In genomic region chr6:29352816-29353215, GRCm38 (mm10) we compare ENCODE assay signal across 26 mouse cellular contexts. TPM values are rescaled to one million over a fixed set of nuclear protein-coding genes. Genes with fewer than 3 reads are reported as not detected.
A peak's percentile ranks its signal among the peaks of the same experiment; 100 is the strongest.
DNase-seq lines count a peak whose midpoint lies in the region; ATAC-seq lines count a peak whose summit lies in the region.
"Had no signal": no experiment of that assay in that cellular context is flagged by ENCODE, and none has a peak within 500 bp of the region (broad histone marks: within the 10 kb centered on the region; RNA-seq: fewer than 3 reads in every experiment).

No protein-coding gene starts in this region.

- no peak for DNase-seq in frontal cortex, postnatal 14 days (ENCODE audit: low spot score in 2 of 2)
- DNase-seq in right cerebral cortex, postnatal 25 days: peak; percentile 7
- DNase-seq in right cerebral cortex, adult 18-20 months: no peak
- DNase-seq in liver, embryonic 11.5 days (ENCODE audit: low spot score): no peak
- no peak for DNase-seq in forebrain, embryonic 11.5 days (ENCODE audit: low spot score)
- no peak for DNase-seq in embryonic facial prominence, embryonic 10.5 days (ENCODE audit: low spot score)
- DNase-seq: adrenal gland, postnatal 10 days; cerebellum, adult 9-10 months; kidney, postnatal 10 days; midbrain, embryonic 14.5 days; thymus, postnatal 36 days had no signal

- peak; percentile 18; the same call in 1 of the 2 replicates for ATAC-seq in frontal cortex, adult (ENCODE audit: low TSS enrichment)
- ATAC-seq in liver, embryonic 11.5 days (replicated peaks; ENCODE audit: low FRiP score): peak; percentile 56
- peak; percentile 78 for ATAC-seq in megakaryocyte-erythroid progenitor cell, adult 5-6 weeks (replicated peaks; ENCODE audit: low FRiP score, low TSS enrichment, poor library complexity, severe bottlenecking)
- no peak for ATAC-seq in forebrain, embryonic 11.5 days (replicated peaks; ENCODE audit: low FRiP score)
- ATAC-seq: CD4-positive, CD25-positive, alpha-beta regulatory T cell, adult 4 months; forebrain, embryonic 15.5 days; intestine, embryonic 16.5 days had no signal

- H3K27ac ChIP-seq in liver, embryonic 11.5 days (ENCODE audit: low read depth, low read length): no peak overlapping the region
- H3K27ac ChIP-seq in forebrain, embryonic 11.5 days (ENCODE audit: low read depth, low read length): no peak overlapping the region
- no peak overlapping the region for H3K27ac ChIP-seq in embryonic facial prominence, embryonic 10.5 days (replicated peaks)
- H3K27ac ChIP-seq: embryonic facial prominence, embryonic 15.5 days; forebrain, embryonic 15.5 days; hindbrain, embryonic 15.5 days; left cerebral cortex, adult 2 months; limb, embryonic 10.5 days; lung, embryonic 15.5 days; neural tube, embryonic 15.5 days had no signal

- peak overlapping the region; percentile 16 for H3K4me2 ChIP-seq in liver, embryonic 11.5 days
- no peak overlapping the region for H3K4me2 ChIP-seq in forebrain, embryonic 11.5 days (ENCODE audit: low read depth, low read length, severe bottlenecking)
- H3K4me2 ChIP-seq: embryonic facial prominence, embryonic 15.5 days; forebrain, embryonic 15.5 days; hindbrain, embryonic 15.5 days; lung, embryonic 15.5 days; neural tube, embryonic 15.5 days had no signal

- WGBS in liver, embryonic 11.5 days: 20% methylated on average over 5 of the region's 5 CpGs
- 52% methylated on average over 5 of the region's 5 CpGs for WGBS in forebrain, embryonic 11.5 days
- WGBS in embryonic facial prominence, embryonic 10.5 days: 53% methylated on average over 5 of the region's 5 CpGs

- peaks cover 22% of the 10 kb centered on the region for H3K4me1 ChIP-seq in liver, embryonic 11.5 days (replicated peaks; ENCODE audit: control insufficient read depth, insufficient read depth, low read length)
- peaks cover 3% of the 10 kb centered on the region for H3K4me1 ChIP-seq in forebrain, embryonic 11.5 days (replicated peaks; ENCODE audit: control insufficient read depth, insufficient read depth, low read length)
- peaks cover 15% of the 10 kb centered on the region for H3K4me1 ChIP-seq in embryonic facial prominence, embryonic 10.5 days

- no peaks in the 10 kb centered on the region for H3K36me3 ChIP-seq in liver, embryonic 11.5 days (ENCODE audit: control insufficient read depth, insufficient read depth, low read length)
- no peaks in the 10 kb centered on the region; the same call in 1 of the 2 replicates for H3K36me3 ChIP-seq in forebrain, embryonic 11.5 days (ENCODE audit: control insufficient read depth, insufficient read depth, low read length)
- H3K36me3 ChIP-seq in embryonic facial prominence, embryonic 10.5 days (replicated peaks): peaks cover 25% of the 10 kb centered on the region

- no peak overlapping the region for H3K9ac ChIP-seq in liver, embryonic 11.5 days (ENCODE audit: low read depth, low read length)
- H3K9ac ChIP-seq in forebrain, embryonic 11.5 days (ENCODE audit: low read length): no peak overlapping the region
- H3K9ac ChIP-seq: embryonic facial prominence, embryonic 15.5 days; forebrain, embryonic 15.5 days; hindbrain, embryonic 15.5 days; lung, embryonic 15.5 days; neural tube, embryonic 15.5 days had no signal

- H3K27me3 ChIP-seq in liver, embryonic 11.5 days (replicated peaks; ENCODE audit: control insufficient read depth, insufficient read depth, low read length): no peaks in the 10 kb centered on the region
- no peaks in the 10 kb centered on the region for H3K27me3 ChIP-seq in forebrain, embryonic 11.5 days (ENCODE audit: control insufficient read depth, insufficient read depth, low read length)
- H3K27me3 ChIP-seq in embryonic facial prominence, embryonic 10.5 days (replicated peaks; ENCODE audit: low read depth, poor library complexity, severe bottlenecking): no peaks in the 10 kb centered on the region
- H3K27me3 ChIP-seq: embryonic facial prominence, embryonic 15.5 days; forebrain, embryonic 15.5 days; hindbrain, embryonic 15.5 days; lung, embryonic 15.5 days; neural tube, embryonic 15.5 days had no signal

- no peaks in the 10 kb centered on the region for H3K9me3 ChIP-seq in liver, embryonic 11.5 days (ENCODE audit: control insufficient read depth, low read length)
- no peaks in the 10 kb centered on the region for H3K9me3 ChIP-seq in forebrain, embryonic 11.5 days (ENCODE audit: control insufficient read depth, low read length)
- H3K9me3 ChIP-seq in embryonic facial prominence, embryonic 10.5 days: no peaks in the 10 kb centered on the region
- H3K9me3 ChIP-seq: embryonic facial prominence, embryonic 15.5 days; forebrain, embryonic 15.5 days; hindbrain, embryonic 15.5 days; limb, embryonic 10.5 days; lung, embryonic 15.5 days; neural tube, embryonic 15.5 days had no signal

- H3K4me3 ChIP-seq in liver, embryonic 11.5 days (ENCODE audit: low read depth, low read length): no peak overlapping the region
- no peak overlapping the region for H3K4me3 ChIP-seq in forebrain, embryonic 11.5 days (ENCODE audit: low read depth, low read length)
- H3K4me3 ChIP-seq in embryonic facial prominence, embryonic 10.5 days: no peak overlapping the region
- H3K4me3 ChIP-seq: embryonic facial prominence, embryonic 15.5 days; forebrain, embryonic 15.5 days; hindbrain, embryonic 15.5 days; left cerebral cortex, adult 2 months; limb, embryonic 10.5 days; lung, embryonic 15.5 days; myocyte; neural tube, embryonic 15.5 days had no signal

RNA-seq across cellular contexts. Expression of gene Calu, which starts 4.9 kb away (rescaled TPM):
- polyA plus RNA-seq in liver, embryonic 11.5 days (2014; fragmentation: Nextera tagmentation; extraction: Ambion mirVana): 197 and 222 TPM in 2 replicates
- 46.1 and 46.8 TPM in 2 replicates for total RNA-seq in megakaryocyte-erythroid progenitor cell, adult 5-6 weeks (2014; fragmentation: Nextera tagmentation)
- total RNA-seq in megakaryocyte-erythroid progenitor cell, adult 5-6 weeks (2017): 157 and 164 TPM in 2 replicates
- polyA plus RNA-seq in forebrain, embryonic 11.5 days (2014; fragmentation: Nextera tagmentation; extraction: Ambion mirVana): 240 and 242 TPM in 2 replicates
- 228 and 237 TPM in 2 replicates for polyA plus RNA-seq in embryonic facial prominence, embryonic 10.5 days (2016; fragmentation: Nextera tagmentation; extraction: Ambion mirVana)

RNA-seq across cellular contexts. Expression of gene Fam71f1, which starts 33.9 kb away (rescaled TPM):
- 0.25 TPM in 1 of 2 replicates, not detected in the other for polyA plus RNA-seq in liver, embryonic 11.5 days (2014; fragmentation: Nextera tagmentation; extraction: Ambion mirVana)
- total RNA-seq in megakaryocyte-erythroid progenitor cell, adult 5-6 weeks (2014; fragmentation: Nextera tagmentation): not detected in 2 replicates
- total RNA-seq in megakaryocyte-erythroid progenitor cell, adult 5-6 weeks (2017): not detected in 2 replicates
- polyA plus RNA-seq in forebrain, embryonic 11.5 days (2014; fragmentation: Nextera tagmentation; extraction: Ambion mirVana): not detected in 2 replicates
- not detected in 2 replicates for polyA plus RNA-seq in embryonic facial prominence, embryonic 10.5 days (2016; fragmentation: Nextera tagmentation; extraction: Ambion mirVana)
- total RNA-seq: adrenal gland, postnatal 10 days; gastrocnemius, adult 18-20 months; granulocyte monocyte progenitor cell, adult 5-6 weeks; left cerebral cortex, adult 2 months had no signal
- polyA plus RNA-seq: CD4-positive, CD25-positive, alpha-beta regulatory T cell, adult 4 months; embryonic facial prominence, embryonic 15.5 days; forebrain, embryonic 15.5 days; hindbrain, embryonic 15.5 days; intestine, embryonic 16.5 days; limb, embryonic 10.5 days; lung, embryonic 15.5 days; midbrain, embryonic 14.5 days; neural tube, embryonic 15.5 days had no signal

RNA-seq across cellular contexts. Expression of gene Opn1sw, which starts 35.5 kb away (rescaled TPM):
- 0.36 and 0.53 TPM in 2 replicates for polyA plus RNA-seq in liver, embryonic 11.5 days (2014; fragmentation: Nextera tagmentation; extraction: Ambion mirVana)
- not detected in 2 replicates for total RNA-seq in megakaryocyte-erythroid progenitor cell, adult 5-6 weeks (2014; fragmentation: Nextera tagmentation)
- total RNA-seq in megakaryocyte-erythroid progenitor cell, adult 5-6 weeks (2017): not detected in 2 replicates
- 0.31 and 0.43 TPM in 2 replicates for polyA plus RNA-seq in forebrain, embryonic 11.5 days (2014; fragmentation: Nextera tagmentation; extraction: Ambion mirVana)
- polyA plus RNA-seq in embryonic facial prominence, embryonic 10.5 days (2016; fragmentation: Nextera tagmentation; extraction: Ambion mirVana): 0.25 and 0.40 TPM in 2 replicates
- total RNA-seq: adrenal gland, postnatal 10 days; granulocyte monocyte progenitor cell, adult 5-6 weeks had no signal
- polyA plus RNA-seq: testis, adult 2 months had no signal

RNA-seq across cellular contexts. Expression of gene Ccdc136, which starts 43.3 kb away (rescaled TPM):
- polyA plus RNA-seq in liver, embryonic 11.5 days (2014; fragmentation: Nextera tagmentation; extraction: Ambion mirVana): 4.1 and 5.6 TPM in 2 replicates
- not detected in 2 replicates for total RNA-seq in megakaryocyte-erythroid progenitor cell, adult 5-6 weeks (2014; fragmentation: Nextera tagmentation)
- total RNA-seq in megakaryocyte-erythroid progenitor cell, adult 5-6 weeks (2017): not detected in 2 replicates
- polyA plus RNA-seq in forebrain, embryonic 11.5 days (2014; fragmentation: Nextera tagmentation; extraction: Ambion mirVana): 25.7 and 26.7 TPM in 2 replicates
- 18.6 and 23.1 TPM in 2 replicates for polyA plus RNA-seq in embryonic facial prominence, embryonic 10.5 days (2016; fragmentation: Nextera tagmentation; extraction: Ambion mirVana)
- total RNA-seq: granulocyte monocyte progenitor cell, adult 5-6 weeks had no signal
